Mouse (Mus musculus) intestine, embryonic 14.5 days (tissue): ENCODE data around the gene Picalm. TPM values are rescaled to one million over a fixed set of nuclear protein-coding genes. Genes with fewer than 3 reads are reported as not detected.

Experiments
- ATAC-seq: fragments of 200-750 bp; cut with Nextera tagmentation; replicated peaks from 2 replicates; pipeline ENCODE4 v1.8.0; 2017; ENCODE audit warnings: low read depth, moderate number of reproducible peaks, moderate TSS enrichment, moderate library complexity; ENCODE audit not compliant: low FRiP score, low TSS enrichment
- DNase-seq: peaks from one replicate; pipeline ENCODE4 v3.0.0-alpha.2; 2018; ENCODE audit warnings: low spot score
- H3K27ac ChIP-seq: fragments of 300-500 bp; sonication (generic); 2 replicates; pipeline ENCODE4 v1.5.1; 2014; ENCODE audit warnings: low read depth, mild to moderate bottlenecking, control low read depth
- H3K27me3 ChIP-seq: fragments of 300-500 bp; sonication (generic); replicated peaks from 2 replicates; pipeline ENCODE4 v1.6.1; 2014; ENCODE audit warnings: low read length, control low read depth; ENCODE audit not compliant: control insufficient read depth, insufficient read depth
- H3K36me3 ChIP-seq: fragments of 300-500 bp; sonication (generic); 2 replicates; pipeline ENCODE4 v1.6.1; 2014; ENCODE audit warnings: low read length, control low read depth; ENCODE audit not compliant: control insufficient read depth, insufficient read depth
- H3K4me1 ChIP-seq: fragments of 300-500 bp; sonication (generic); replicated peaks from 2 replicates; pipeline ENCODE4 v1.6.1; 2014; ENCODE audit warnings: low read length, control low read depth, mixed read lengths; ENCODE audit not compliant: control insufficient read depth, insufficient read depth
- H3K4me2 ChIP-seq: fragments of 300-500 bp; sonication (generic); 2 replicates; pipeline ENCODE4 v1.6.1; 2014; ENCODE audit warnings: low read length
- H3K4me3 ChIP-seq: fragments of 300-500 bp; sonication (generic); 2 replicates; pipeline ENCODE4 v1.5.1; 2014; ENCODE audit warnings: low read depth, low read length, control low read depth, mixed read lengths
- H3K9ac ChIP-seq: fragments of 300-500 bp; sonication (generic); 2 replicates; pipeline ENCODE4 v1.6.1; 2014; ENCODE audit warnings: mild to moderate bottlenecking, low read length
- H3K9me3 ChIP-seq: fragments of 300-500 bp; sonication (generic); 2 replicates; pipeline ENCODE4 v1.6.1; 2016; ENCODE audit warnings: low read length, control low read depth; ENCODE audit not compliant: control insufficient read depth
- WGBS: fragments of 180-500 bp; shearing (Covaris S2); extraction: QIAGEN DNeasy Blood & Tissue Kit; methylation state at CpG from one replicate; pipeline ENCODE4 v1.1.7; 2014; 5-methylcytosine and 5-hydroxymethylcytosine counted together
- polyA plus RNA-seq: library from polyadenylated mRNA; unstranded; fragments of >200 nt; fragmentation: Nextera tagmentation; extraction: Ambion mirVana; gene quantifications from 2 replicates; pipeline ENCODE4 v1.2.1, GENCODE M21; 2014

Gene Picalm
- polyA plus RNA-seq, 1 experiment from 2014 or later: 43.6 TPM

DNA sequence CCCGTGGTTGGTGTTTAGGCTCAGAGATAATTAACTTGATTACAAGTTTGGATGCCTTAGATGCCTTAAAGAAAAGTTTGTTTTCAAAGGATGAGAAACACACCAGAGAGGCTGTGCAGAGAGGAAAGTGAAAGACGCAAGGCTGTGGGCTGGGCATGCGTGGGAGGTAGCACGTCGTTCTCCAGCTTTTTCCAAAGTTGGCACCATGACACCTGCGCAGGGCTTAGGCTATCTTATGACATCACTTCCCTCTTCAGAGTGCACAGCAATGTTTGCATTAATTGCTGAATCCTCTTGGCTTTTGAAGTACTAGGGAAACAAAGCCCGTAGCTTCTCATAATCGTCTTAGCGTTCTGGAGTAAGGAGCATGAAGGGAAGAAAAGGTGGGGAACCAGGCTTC is 101.4 kb downstream of the Picalm start:
- H3K36me3 ChIP-seq: no peaks in the 10 kb centered on the region
- H3K4me1 ChIP-seq: no peaks in the 10 kb centered on the region; the same call in 1 of the 2 replicates
- no peak overlapping the region for H3K9ac ChIP-seq
- no peak overlapping the region for H3K4me3 ChIP-seq
- H3K27ac ChIP-seq: no peak overlapping the region
- H3K27me3 ChIP-seq: no peaks in the 10 kb centered on the region
- DNase-seq (no peak), ATAC-seq (no peak)
- 76% methylated on average over 9 of the region's 9 CpGs for WGBS
- H3K4me2 ChIP-seq: no peak overlapping the region
- H3K9me3 ChIP-seq: no peaks in the 10 kb centered on the region

DNA sequence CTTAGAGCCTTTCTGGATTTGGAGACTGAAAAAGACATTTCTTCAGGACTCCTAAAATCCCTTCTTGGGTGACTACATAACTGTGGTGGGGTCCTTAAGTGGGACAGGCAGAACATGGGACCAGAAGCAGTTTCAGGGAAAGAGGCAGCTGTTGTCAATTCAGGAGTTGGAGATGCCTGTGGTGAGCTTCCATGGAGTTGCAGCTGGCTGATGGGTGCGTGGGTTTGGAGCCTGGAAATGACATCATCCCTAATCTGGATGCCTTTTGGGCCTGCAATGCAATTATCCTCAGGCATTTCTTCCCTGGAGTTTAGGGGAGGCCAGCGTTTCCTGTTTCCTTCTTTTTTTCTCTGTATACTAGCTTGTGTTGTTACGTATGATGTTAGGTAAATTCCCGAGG is 103.9 kb downstream of the Picalm start:
- 59% methylated on average over 4 of the region's 4 CpGs for WGBS
- H3K4me3 ChIP-seq: no peak overlapping the region
- no peak overlapping the region for H3K9ac ChIP-seq
- H3K27me3 ChIP-seq: no peaks in the 10 kb centered on the region
- H3K27ac ChIP-seq: no peak overlapping the region
- no peaks in the 10 kb centered on the region; the same call in 1 of the 2 replicates for H3K4me1 ChIP-seq
- DNase-seq (no peak), ATAC-seq (no peak)
- no peaks in the 10 kb centered on the region for H3K9me3 ChIP-seq
- H3K36me3 ChIP-seq: no peaks in the 10 kb centered on the region
- H3K4me2 ChIP-seq: no peak overlapping the region

DNA sequence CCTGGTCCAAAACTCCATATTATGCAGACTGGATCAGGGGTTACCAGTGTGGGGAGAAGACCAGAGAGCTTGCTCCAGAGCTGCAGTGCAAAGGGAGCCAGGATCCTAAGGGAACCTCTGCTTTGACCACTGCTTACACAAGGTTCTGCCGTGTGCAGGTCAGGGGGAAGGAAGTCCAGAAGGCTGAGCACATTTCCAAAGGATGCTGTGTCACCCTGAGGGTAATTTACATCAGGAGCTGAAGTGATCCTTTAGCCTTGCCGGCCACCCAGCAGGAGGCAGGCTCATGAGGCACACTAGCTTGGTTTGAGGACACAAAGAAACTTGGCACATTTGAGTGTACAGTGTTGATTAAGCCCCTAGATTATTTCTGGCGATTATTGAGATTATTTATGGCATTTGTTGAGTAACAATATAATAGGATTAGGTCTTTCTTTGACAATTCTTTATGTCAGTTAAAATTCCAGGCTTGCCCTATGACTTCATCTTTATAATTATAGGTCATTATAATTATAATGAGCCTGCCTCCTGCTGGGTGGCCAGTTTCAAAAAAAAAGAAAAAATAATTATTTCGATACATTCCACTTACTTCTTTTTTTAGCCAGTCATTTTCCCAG is 106.4 kb downstream of the Picalm start:
- ATAC-seq (no peak), DNase-seq (no peak)
- Histone ChIP-seq H3K27ac (no peak overlapping the region), H3K4me3 (no peak overlapping the region), H3K9ac (no peak overlapping the region), H3K36me3 (no peaks in the 10 kb centered on the region), H3K4me1 (no peaks in the 10 kb centered on the region; the same call in 1 of the 2 replicates), H3K4me2 (no peak overlapping the region), H3K9me3 (no peaks in the 10 kb centered on the region), H3K27me3 (no peaks in the 10 kb centered on the region)
- 54% methylated on average over 4 of the region's 4 CpGs for WGBS

DNA sequence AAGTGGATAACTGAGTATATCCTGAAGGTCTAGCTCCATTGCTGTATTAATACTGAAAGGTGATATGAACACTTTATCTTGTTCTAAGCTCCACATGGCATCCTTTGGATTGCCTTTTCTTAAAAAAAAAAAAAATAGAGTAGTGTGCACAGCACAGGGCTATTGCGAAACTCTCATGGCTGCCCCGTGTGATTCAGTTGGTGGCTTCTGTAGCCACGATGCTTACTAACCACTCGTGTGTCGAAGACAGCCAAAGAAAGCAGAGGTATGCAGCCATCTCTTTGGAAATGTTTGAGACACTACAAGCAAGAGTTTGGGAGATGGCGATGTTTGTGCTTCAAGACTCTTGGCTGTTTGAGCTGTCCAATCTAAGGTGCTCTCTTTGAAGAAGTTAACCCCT is 113.1 kb downstream of the Picalm start:
- WGBS: 87% methylated on average over 6 of the region's 6 CpGs
- H3K9ac ChIP-seq: no peak overlapping the region
- H3K9me3 ChIP-seq: no peaks in the 10 kb centered on the region
- no peaks in the 10 kb centered on the region for H3K36me3 ChIP-seq
- DNase-seq: no peak
- H3K4me3 ChIP-seq: no peak overlapping the region
- no peak for ATAC-seq
- no peak overlapping the region for H3K4me2 ChIP-seq
- no peaks in the 10 kb centered on the region for H3K4me1 ChIP-seq
- H3K27ac ChIP-seq: no peak overlapping the region
- no peaks in the 10 kb centered on the region for H3K27me3 ChIP-seq

DNA sequence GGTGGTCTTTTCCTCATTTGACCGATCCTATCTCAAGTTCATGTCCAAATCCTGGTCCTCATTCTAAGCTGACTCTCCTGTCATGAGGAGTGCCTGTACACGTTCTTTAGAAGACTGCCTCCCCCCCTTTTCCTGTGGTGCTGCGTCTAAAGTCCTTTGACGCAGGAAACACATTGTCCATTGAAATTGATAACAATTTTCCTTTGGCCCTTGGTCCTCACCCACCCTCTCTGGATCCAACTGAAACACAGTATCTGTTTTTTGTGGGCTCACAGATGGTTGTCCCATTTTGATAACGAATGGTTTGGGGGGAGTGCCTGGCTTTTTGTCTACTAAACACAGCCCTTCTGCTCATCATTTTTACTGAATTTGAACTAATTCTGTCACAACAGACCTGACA is 113.6 kb downstream of the Picalm start:
- Histone ChIP-seq H3K9ac (no peak overlapping the region), H3K27me3 (no peaks in the 10 kb centered on the region), H3K27ac (no peak overlapping the region), H3K4me2 (no peak overlapping the region), H3K4me1 (no peaks in the 10 kb centered on the region), H3K9me3 (no peaks in the 10 kb centered on the region), H3K36me3 (no peaks in the 10 kb centered on the region), H3K4me3 (no peak overlapping the region)
- WGBS: 73% methylated on average over 5 of the region's 5 CpGs
- DNase-seq: no peak
- ATAC-seq: no peak

DNA sequence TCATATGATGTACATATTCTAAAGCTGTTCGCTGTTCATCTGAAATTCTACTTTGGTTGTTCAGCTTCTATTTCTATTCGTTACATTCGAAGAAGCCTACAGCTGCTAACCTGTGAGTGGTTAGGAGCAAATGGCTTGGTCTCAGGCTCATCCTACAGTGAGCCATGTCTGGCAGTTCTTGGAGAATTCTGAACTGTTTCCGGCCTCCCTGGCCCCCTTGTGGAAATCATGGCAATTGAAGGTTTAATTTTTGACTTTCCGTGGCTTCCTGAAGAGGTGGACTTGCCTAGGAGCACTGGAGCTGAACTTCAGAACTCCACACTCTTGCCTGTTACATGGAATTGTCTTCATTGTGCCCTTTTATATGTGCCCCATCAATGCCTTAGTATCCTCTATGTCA is 122.9 kb downstream of the Picalm start:
- Histone ChIP-seq H3K9me3 (no peaks in the 10 kb centered on the region), H3K9ac (no peak overlapping the region), H3K36me3 (no peaks in the 10 kb centered on the region), H3K4me1 (no peaks in the 10 kb centered on the region), H3K27me3 (no peaks in the 10 kb centered on the region), H3K4me3 (no peak overlapping the region), H3K27ac (no peak overlapping the region), H3K4me2 (no peak overlapping the region)
- WGBS: 75% methylated on average over 5 of the region's 5 CpGs
- ATAC-seq (no peak), DNase-seq (no peak)

DNA sequence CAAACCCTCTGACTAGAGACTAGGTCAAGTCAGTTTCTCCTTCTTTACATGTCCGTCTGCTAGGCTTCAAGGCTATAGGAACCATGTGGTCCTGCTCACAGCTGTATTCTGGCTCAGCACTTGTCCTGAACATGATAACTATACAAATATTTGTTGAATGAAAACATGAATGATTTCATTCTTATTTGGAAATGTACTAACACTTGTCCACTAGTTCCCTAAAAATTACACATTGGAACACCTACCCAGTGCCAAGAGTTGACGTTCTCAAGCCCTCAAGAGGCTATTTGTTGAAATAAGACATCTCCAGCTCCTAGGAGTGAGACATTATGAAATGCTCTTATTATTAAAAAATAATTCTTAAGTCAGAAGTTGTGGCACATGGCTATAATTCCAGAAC is 128.7 kb downstream of the Picalm start:
- no peak for DNase-seq
- H3K4me2 ChIP-seq: no peak overlapping the region
- H3K9ac ChIP-seq: no peak overlapping the region
- ATAC-seq: no peak
- no peaks in the 10 kb centered on the region for H3K36me3 ChIP-seq
- H3K27me3 ChIP-seq: no peaks in the 10 kb centered on the region
- no peak overlapping the region for H3K27ac ChIP-seq
- H3K9me3 ChIP-seq: no peaks in the 10 kb centered on the region
- H3K4me3 ChIP-seq: no peak overlapping the region
- no peaks in the 10 kb centered on the region for H3K4me1 ChIP-seq
- WGBS: 77% methylated on average over 2 of the region's 2 CpGs

DNA sequence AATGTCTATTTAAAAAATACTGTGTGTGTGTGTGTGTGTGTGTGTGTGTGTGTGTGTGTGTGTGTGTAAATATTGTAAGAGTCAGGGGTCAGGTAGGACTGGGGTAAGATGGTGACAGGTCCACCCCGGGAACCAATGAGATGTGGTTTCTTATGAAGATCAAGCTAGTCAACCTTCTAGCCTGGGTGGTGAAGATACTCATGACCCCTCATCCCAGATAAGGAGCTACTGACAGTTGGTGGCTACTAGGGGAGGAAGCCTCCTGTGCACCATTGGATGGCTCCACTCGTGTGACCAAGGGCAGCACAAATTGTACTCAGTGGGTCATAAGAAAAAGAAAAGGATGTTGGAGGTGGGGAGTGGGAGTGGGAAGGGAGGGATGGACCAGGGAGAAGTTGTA is 129.9 kb downstream of the Picalm start:
- no peaks in the 10 kb centered on the region for H3K27me3 ChIP-seq
- DNase-seq (no peak), ATAC-seq (no peak)
- no peak overlapping the region for H3K4me2 ChIP-seq
- H3K4me1 ChIP-seq: no peaks in the 10 kb centered on the region
- H3K36me3 ChIP-seq: no peaks in the 10 kb centered on the region
- H3K9ac ChIP-seq: no peak overlapping the region
- no peaks in the 10 kb centered on the region for H3K9me3 ChIP-seq
- H3K27ac ChIP-seq: no peak overlapping the region
- no peak overlapping the region for H3K4me3 ChIP-seq
- WGBS: 83% methylated on average over 2 of the region's 2 CpGs

DNA sequence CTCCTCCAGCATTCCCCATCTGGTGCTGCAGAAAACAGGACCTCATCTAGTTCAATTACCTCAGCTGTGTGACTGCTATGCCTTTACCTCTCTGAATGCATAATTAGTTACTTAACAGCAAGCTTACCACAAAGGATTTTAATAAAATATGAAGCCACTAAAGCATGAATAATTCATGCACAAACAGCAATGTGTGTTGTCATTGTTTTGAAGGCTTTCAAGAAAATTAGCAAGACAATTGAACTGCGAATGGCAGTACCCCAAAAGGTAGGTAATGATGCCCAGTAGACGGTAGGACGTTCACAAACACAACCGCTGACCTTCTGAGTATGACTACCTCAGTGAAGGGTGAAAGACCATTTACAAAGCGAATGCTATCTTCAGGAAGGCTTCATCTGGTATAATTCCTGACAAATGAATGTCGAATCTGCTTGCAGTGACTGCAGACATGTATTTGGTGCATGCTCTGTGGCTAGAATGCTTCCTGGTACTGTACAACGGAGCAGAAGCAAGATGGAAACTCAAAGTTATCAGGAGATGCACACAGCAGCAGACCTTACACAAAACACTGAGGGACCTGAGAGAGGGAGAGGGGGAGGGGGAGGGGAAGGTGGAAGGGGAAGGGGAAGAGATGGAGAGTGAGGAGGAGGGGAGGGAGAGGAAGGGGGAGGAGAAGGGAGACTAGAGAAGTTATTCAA is 132.0 kb downstream of the Picalm start:
- Histone ChIP-seq H3K9me3 (no peaks in the 10 kb centered on the region), H3K4me1 (peaks cover 5% of the 10 kb centered on the region; the same call in 1 of the 2 replicates), H3K4me2 (no peak overlapping the region), H3K9ac (no peak overlapping the region), H3K4me3 (no peak overlapping the region), H3K36me3 (no peaks in the 10 kb centered on the region), H3K27ac (no peak overlapping the region), H3K27me3 (no peaks in the 10 kb centered on the region)
- WGBS: 37% methylated on average over 7 of the region's 7 CpGs
- DNase-seq (peak; percentile 43), ATAC-seq (no peak)
